Mouse (Mus musculus): ENCODE measurements around the gene Mapk10. TPM values are rescaled to one million over a fixed set of nuclear protein-coding genes. Genes with fewer than 3 reads are reported as not detected.

Mapk10 gene
- polyA plus RNA-seq, 1 experiment from 2014 or later, result 61.3 TPM

DNA sequence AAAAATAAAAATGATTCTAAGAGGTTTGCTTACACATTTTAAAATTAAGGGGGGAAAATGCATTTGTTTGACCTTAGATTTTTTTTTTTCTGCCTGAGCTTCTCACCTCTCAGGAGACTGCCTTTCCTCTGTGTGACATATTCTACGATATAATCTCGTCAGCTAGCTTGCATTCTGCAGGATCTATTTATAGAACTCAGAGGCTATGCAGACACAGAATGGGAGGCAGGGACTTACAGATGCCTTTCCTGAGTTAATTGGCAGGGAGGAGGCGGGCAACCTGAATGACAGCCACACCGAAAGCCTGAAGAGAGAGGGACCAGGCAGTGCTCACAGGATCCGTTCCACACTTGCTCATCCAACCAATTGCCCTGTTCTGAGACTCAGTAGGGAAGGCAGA lies 34.1 kb downstream of the Mapk10 start:
- peak; percentile 82 for DNase-seq (ENCODE audit: low spot score)

DNA sequence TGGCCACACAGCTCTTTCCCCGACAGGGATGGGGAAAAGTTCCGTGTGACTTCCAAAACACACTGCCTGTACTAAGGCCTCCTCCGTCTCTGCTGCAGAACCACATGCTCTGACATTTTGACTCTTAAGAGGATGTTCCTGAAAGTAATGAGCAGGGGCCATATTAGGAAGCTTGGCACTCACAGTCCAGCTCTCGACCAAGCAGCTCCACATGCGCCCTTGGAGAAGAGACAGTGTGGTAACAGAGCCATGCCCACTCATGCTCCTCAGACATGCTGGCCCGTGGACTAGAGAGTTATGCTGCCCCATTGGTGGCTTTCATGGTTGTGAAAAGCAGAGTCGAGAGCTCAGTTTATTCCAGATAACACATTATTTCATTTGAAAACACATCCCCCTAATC lies 35.1 kb downstream of the Mapk10 start:
- Histone ChIP-seq H3K27ac (ENCODE audit: low read depth, low read length) (no peak overlapping the region), H3K36me3 (ENCODE audit: control insufficient read depth, insufficient read depth, low read length) (no peaks in the 10 kb centered on the region), H3K4me1 (ENCODE audit: control insufficient read depth, insufficient read depth, low read length) (peaks cover 11% of the 10 kb centered on the region), H3K4me3 (ENCODE audit: low read depth, low read length) (no peak overlapping the region), H3K4me2 (ENCODE audit: low read length) (no peak overlapping the region), H3K9me3 (replicated peaks; ENCODE audit: control insufficient read depth, low read length) (no peaks in the 10 kb centered on the region), H3K27me3 (replicated peaks; ENCODE audit: control insufficient read depth, insufficient read depth, low read length) (no peaks in the 10 kb centered on the region), H3K9ac (ENCODE audit: low read length) (no peak overlapping the region)
- WGBS, result 87% methylated on average over 7 of the region's 7 CpGs
- ATAC-seq, result no peak
- DNase-seq (ENCODE audit: low spot score), result no peak

More for the DNA sequence above, 34.1 kb downstream of the Mapk10 start:
- Histone ChIP-seq H3K9me3 (replicated peaks; ENCODE audit: control insufficient read depth, low read length) (no peaks in the 10 kb centered on the region), H3K4me3 (ENCODE audit: low read depth, low read length) (no peak overlapping the region), H3K4me2 (ENCODE audit: low read length) (no peak overlapping the region), H3K4me1 (ENCODE audit: control insufficient read depth, insufficient read depth, low read length) (peaks cover 11% of the 10 kb centered on the region), H3K36me3 (ENCODE audit: control insufficient read depth, insufficient read depth, low read length) (no peaks in the 10 kb centered on the region), H3K9ac (ENCODE audit: low read length) (no peak overlapping the region), H3K27ac (ENCODE audit: low read depth, low read length) (peak overlapping the region; percentile 3; the same call in 1 of the 2 replicates), H3K27me3 (replicated peaks; ENCODE audit: control insufficient read depth, insufficient read depth, low read length) (no peaks in the 10 kb centered on the region)
- ATAC-seq, result peak; percentile 80; the same call in 1 of the 2 replicates
- WGBS, result 2% methylated on average over 5 of the region's 5 CpGs

DNA sequence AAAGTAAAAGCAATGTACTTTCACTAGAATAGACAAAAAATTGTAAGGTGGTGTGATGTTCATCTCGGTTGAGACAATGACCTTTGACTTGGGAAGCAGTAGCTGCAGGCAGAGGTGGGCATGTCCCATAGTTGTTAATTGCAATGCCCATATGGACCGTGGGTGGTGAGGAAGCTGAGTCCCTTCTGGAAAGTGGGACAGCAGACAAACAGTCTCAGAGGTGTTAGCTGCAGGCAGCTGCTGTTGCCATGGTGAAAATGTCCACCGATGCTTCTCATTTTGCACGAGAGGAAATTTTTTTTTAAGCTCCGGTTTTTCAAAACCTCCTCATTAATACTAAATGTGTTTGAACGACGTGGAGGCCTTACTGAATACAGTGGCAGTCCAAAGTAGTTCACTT lies 36.5 kb downstream of the Mapk10 start:
- peak; percentile 39 for DNase-seq (ENCODE audit: low spot score)
- 50% methylated on average over 7 of the region's 7 CpGs for WGBS
- Histone ChIP-seq H3K9me3 (replicated peaks; ENCODE audit: control insufficient read depth, low read length) (peaks cover 3% of the 10 kb centered on the region; the same call in 1 of the 2 replicates), H3K4me3 (ENCODE audit: low read depth, low read length) (no peak overlapping the region), H3K36me3 (ENCODE audit: control insufficient read depth, insufficient read depth, low read length) (no peaks in the 10 kb centered on the region), H3K4me1 (ENCODE audit: control insufficient read depth, insufficient read depth, low read length) (peaks cover 11% of the 10 kb centered on the region), H3K4me2 (ENCODE audit: low read length) (no peak overlapping the region), H3K27me3 (replicated peaks; ENCODE audit: control insufficient read depth, insufficient read depth, low read length) (no peaks in the 10 kb centered on the region), H3K9ac (ENCODE audit: low read length) (no peak overlapping the region), H3K27ac (ENCODE audit: low read depth, low read length) (no peak overlapping the region)
- ATAC-seq, result no peak

- 96% methylated on average over 3 of the region's 3 CpGs for WGBS
- H3K9me3 ChIP-seq (replicated peaks; ENCODE audit: control insufficient read depth, low read length), result peaks cover 5% of the 10 kb centered on the region; the same call in 1 of the 2 replicates
- DNase-seq (ENCODE audit: low spot score), result no peak
Measured at GRCm38 (mm10) chr5:103171207-103171606, 39.9 kb downstream of the Mapk10 start.

DNA sequence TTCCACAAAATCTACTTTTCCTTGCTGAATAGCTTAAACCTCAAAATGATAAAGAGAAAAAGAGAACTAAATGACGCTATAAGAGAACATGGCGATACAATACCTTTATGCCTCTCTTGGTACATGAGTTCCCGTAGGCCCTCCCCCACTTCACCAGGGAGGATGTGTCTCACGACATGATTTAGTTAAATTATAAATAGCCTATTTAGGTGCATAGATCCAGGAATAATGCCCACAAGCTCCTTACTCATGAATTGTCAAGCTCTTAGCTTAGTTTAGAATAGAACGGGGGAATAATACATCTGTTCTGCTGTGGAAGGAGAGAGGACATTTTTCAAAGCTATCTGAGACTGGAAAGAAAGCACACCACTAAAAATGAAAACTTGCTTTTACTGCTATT lies 43.8 kb downstream of the Mapk10 start:
- H3K9me3 ChIP-seq (replicated peaks; ENCODE audit: control insufficient read depth, low read length), result peaks cover 5% of the 10 kb centered on the region; the same call in 1 of the 2 replicates
- H3K36me3 ChIP-seq (ENCODE audit: control insufficient read depth, insufficient read depth, low read length), result no peaks in the 10 kb centered on the region
- peaks cover 3% of the 10 kb centered on the region; the same call in 1 of the 2 replicates for H3K4me1 ChIP-seq (ENCODE audit: control insufficient read depth, insufficient read depth, low read length)
- no peak overlapping the region for H3K4me3 ChIP-seq (ENCODE audit: low read depth, low read length)
- no peak overlapping the region for H3K4me2 ChIP-seq (ENCODE audit: low read length)
- no peak overlapping the region for H3K27ac ChIP-seq (ENCODE audit: low read depth, low read length)
- no peak for DNase-seq (ENCODE audit: low spot score)
- ATAC-seq, result no peak
- WGBS, result 56% methylated on average over 5 of the region's 5 CpGs
- no peaks in the 10 kb centered on the region for H3K27me3 ChIP-seq (replicated peaks; ENCODE audit: control insufficient read depth, insufficient read depth, low read length)
- no peak overlapping the region for H3K9ac ChIP-seq (ENCODE audit: low read length)

More at GRCm38 (mm10) chr5:103171207-103171606, 39.9 kb downstream of the Mapk10 start:
- Histone ChIP-seq H3K36me3 (ENCODE audit: control insufficient read depth, insufficient read depth, low read length) (no peaks in the 10 kb centered on the region), H3K27me3 (replicated peaks; ENCODE audit: control insufficient read depth, insufficient read depth, low read length) (no peaks in the 10 kb centered on the region), H3K4me2 (ENCODE audit: low read length) (no peak overlapping the region), H3K9ac (ENCODE audit: low read length) (no peak overlapping the region), H3K4me3 (ENCODE audit: low read depth, low read length) (no peak overlapping the region), H3K4me1 (ENCODE audit: control insufficient read depth, insufficient read depth, low read length) (peaks cover 2% of the 10 kb centered on the region; the same call in 1 of the 2 replicates), H3K27ac (ENCODE audit: low read depth, low read length) (no peak overlapping the region)
- no peak for ATAC-seq

DNA sequence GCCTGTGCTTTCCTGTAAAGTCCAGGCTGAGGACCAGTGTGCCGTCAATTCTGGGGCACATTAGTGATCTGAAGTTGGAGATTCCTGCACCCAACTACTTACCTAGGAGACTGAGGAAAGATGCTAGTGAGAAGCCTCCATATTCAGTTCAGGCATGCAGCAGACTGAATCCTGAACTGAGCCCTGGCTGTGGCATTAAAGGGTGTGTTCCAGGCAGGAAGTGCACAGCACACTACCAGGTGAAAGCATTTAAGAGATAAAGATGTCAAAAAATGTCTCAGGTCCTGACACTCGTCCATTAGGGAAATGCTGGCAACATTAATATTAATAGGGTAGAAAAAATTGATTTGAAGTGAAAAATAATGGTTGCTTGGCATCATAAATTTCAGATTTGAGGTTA lies 44.4 kb downstream of the Mapk10 start:
- peaks cover 9% of the 10 kb centered on the region; the same call in 1 of the 2 replicates for H3K4me1 ChIP-seq (ENCODE audit: control insufficient read depth, insufficient read depth, low read length)
- H3K4me3 ChIP-seq (ENCODE audit: low read depth, low read length), result no peak overlapping the region
- H3K36me3 ChIP-seq (ENCODE audit: control insufficient read depth, insufficient read depth, low read length), result no peaks in the 10 kb centered on the region
- ATAC-seq, result no peak
- H3K27ac ChIP-seq (ENCODE audit: low read depth, low read length), result no peak overlapping the region
- WGBS, result 84% methylated on average over 2 of the region's 2 CpGs
- no peak overlapping the region for H3K9ac ChIP-seq (ENCODE audit: low read length)
- H3K9me3 ChIP-seq (replicated peaks; ENCODE audit: control insufficient read depth, low read length), result peaks cover 5% of the 10 kb centered on the region; the same call in 1 of the 2 replicates
- H3K4me2 ChIP-seq (ENCODE audit: low read length), result no peak overlapping the region
- DNase-seq (ENCODE audit: low spot score), result no peak
- no peaks in the 10 kb centered on the region for H3K27me3 ChIP-seq (replicated peaks; ENCODE audit: control insufficient read depth, insufficient read depth, low read length)

DNA sequence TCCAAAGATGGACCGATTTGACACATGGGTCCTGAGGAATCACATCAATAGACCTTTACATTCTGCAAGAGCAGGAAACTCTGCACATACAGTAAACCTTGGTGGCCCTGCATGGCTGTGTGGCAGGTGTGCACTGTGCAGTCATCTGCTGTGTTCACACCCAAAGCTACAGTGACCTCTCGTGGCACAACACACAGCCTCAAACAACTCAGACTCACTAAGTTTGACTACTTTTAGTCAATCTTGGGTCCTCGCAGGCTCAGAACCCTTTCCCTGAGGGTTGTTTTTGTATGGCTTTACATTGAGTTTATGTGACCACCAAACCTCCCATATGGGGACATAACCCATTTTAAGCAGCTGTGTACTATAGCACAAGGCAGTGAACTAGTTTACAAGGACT lies 47.1 kb downstream of the Mapk10 start:
- WGBS, result 89% methylated on average over 3 of the region's 3 CpGs
- Histone ChIP-seq H3K9me3 (replicated peaks; ENCODE audit: control insufficient read depth, low read length) (no peaks in the 10 kb centered on the region), H3K4me1 (ENCODE audit: control insufficient read depth, insufficient read depth, low read length) (peaks cover 31% of the 10 kb centered on the region), H3K27ac (ENCODE audit: low read depth, low read length) (no peak overlapping the region), H3K4me2 (ENCODE audit: low read length) (no peak overlapping the region), H3K36me3 (ENCODE audit: control insufficient read depth, insufficient read depth, low read length) (no peaks in the 10 kb centered on the region), H3K4me3 (ENCODE audit: low read depth, low read length) (no peak overlapping the region), H3K27me3 (replicated peaks; ENCODE audit: control insufficient read depth, insufficient read depth, low read length) (no peaks in the 10 kb centered on the region), H3K9ac (ENCODE audit: low read length) (no peak overlapping the region)
- ATAC-seq (no peak), DNase-seq (ENCODE audit: low spot score) (no peak)

DNA sequence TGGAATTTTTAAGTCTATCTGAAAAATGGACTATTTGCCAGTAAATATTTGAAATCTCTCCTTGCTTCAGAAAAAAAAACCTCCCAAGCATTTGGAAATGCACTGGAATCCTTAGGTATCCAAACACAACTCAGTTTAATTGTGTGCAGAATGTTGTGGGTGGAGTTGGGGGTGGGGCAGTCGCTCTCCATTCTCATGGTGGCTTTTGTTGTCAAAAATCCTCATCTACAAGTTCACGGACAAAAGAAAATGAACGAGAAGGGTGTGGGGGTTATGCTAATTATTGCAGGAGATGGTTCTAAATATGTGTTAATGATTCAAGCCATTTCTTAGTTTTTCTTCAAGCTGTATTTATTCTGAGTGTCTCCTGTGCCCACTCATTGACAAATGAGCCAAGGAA lies 49.6 kb downstream of the Mapk10 start:
- WGBS, result 5% methylated on average over 3 of the region's 3 CpGs
- H3K27ac ChIP-seq (ENCODE audit: low read depth, low read length), result peak overlapping the region; percentile 92
- H3K4me1 ChIP-seq (ENCODE audit: control insufficient read depth, insufficient read depth, low read length), result peaks cover 31% of the 10 kb centered on the region
- H3K9ac ChIP-seq (ENCODE audit: low read length), result no peak overlapping the region
- no peaks in the 10 kb centered on the region for H3K36me3 ChIP-seq (ENCODE audit: control insufficient read depth, insufficient read depth, low read length)
- H3K4me3 ChIP-seq (ENCODE audit: low read depth, low read length), result no peak overlapping the region
- H3K9me3 ChIP-seq (replicated peaks; ENCODE audit: control insufficient read depth, low read length), result no peaks in the 10 kb centered on the region
- DNase-seq (ENCODE audit: low spot score) (no peak), ATAC-seq (0 out of 2 replicates have a peak, but pooled peaks have one; percentile 24)
- peak overlapping the region; percentile 26 for H3K4me2 ChIP-seq (ENCODE audit: low read length)
- no peaks in the 10 kb centered on the region for H3K27me3 ChIP-seq (replicated peaks; ENCODE audit: control insufficient read depth, insufficient read depth, low read length)

- H3K36me3 ChIP-seq (ENCODE audit: control insufficient read depth, insufficient read depth, low read length), result no peaks in the 10 kb centered on the region
- ATAC-seq, result peak; percentile 92
- H3K9me3 ChIP-seq (replicated peaks; ENCODE audit: control insufficient read depth, low read length), result no peaks in the 10 kb centered on the region
- H3K27me3 ChIP-seq (replicated peaks; ENCODE audit: control insufficient read depth, insufficient read depth, low read length), result no peaks in the 10 kb centered on the region
- 8% methylated on average over 1 of the region's 1 CpGs for WGBS
- peak overlapping the region; percentile 26 for H3K4me2 ChIP-seq (ENCODE audit: low read length)
- H3K9ac ChIP-seq (ENCODE audit: low read length), result no peak overlapping the region
- DNase-seq (ENCODE audit: low spot score), result peak; percentile 96
- H3K27ac ChIP-seq (ENCODE audit: low read depth, low read length), result peak overlapping the region; percentile 92
- H3K4me1 ChIP-seq (ENCODE audit: control insufficient read depth, insufficient read depth, low read length), result peaks cover 31% of the 10 kb centered on the region
- H3K4me3 ChIP-seq (ENCODE audit: low read depth, low read length), result no peak overlapping the region
Measured at GRCm38 (mm10) chr5:103161196-103161540, 50.0 kb downstream of the Mapk10 start.

Data from forebrain, embryonic 14.5 days (tissue).